In genomic region chr14:117681321-117681921, GRCm38 (mm10) we compare ENCODE assay signal across 11 mouse cellular contexts.
DNase-seq lines count a peak whose midpoint lies in the region; ATAC-seq and TF ChIP-seq lines count a peak whose summit lies in the region.
"Had no signal": no experiment of that assay in that cellular context is flagged by ENCODE, and none has a peak within 500 bp of the region (broad histone marks: within the 10 kb centered on the region; RNA-seq: fewer than 3 reads in every experiment).

No protein-coding gene starts in this region.

- WGBS in heart, embryonic 10.5 days: 49% methylated on average over 5 of the region's 5 CpGs
- 14% methylated on average over 5 of the region's 5 CpGs for WGBS in intestine, embryonic 15.5 days

- no peaks in the 10 kb centered on the region for H3K9me3 ChIP-seq in heart, embryonic 10.5 days
- H3K9me3 ChIP-seq in intestine, embryonic 15.5 days: no peaks in the 10 kb centered on the region
- H3K9me3 ChIP-seq: limb, embryonic 12.5 days had no signal

- no peak overlapping the region for H3K4me2 ChIP-seq in intestine, embryonic 15.5 days (replicated peaks)
- H3K4me2 ChIP-seq: limb, embryonic 12.5 days had no signal

- peaks cover 11% of the 10 kb centered on the region; the same call in 1 of the 2 replicates for H3K4me1 ChIP-seq in heart, embryonic 10.5 days
- H3K4me1 ChIP-seq in intestine, embryonic 15.5 days (replicated peaks): peaks cover 13% of the 10 kb centered on the region; the same call in 1 of the 2 replicates

- H3K27ac ChIP-seq in heart, embryonic 10.5 days: 0 out of 2 replicates have a peak overlapping the region, but pooled peaks have one; percentile 16
- H3K27ac ChIP-seq in intestine, embryonic 15.5 days: no peak overlapping the region
- H3K27ac ChIP-seq: limb, embryonic 12.5 days had no signal

- no peak overlapping the region for H3K4me3 ChIP-seq in heart, embryonic 10.5 days
- no peak overlapping the region for H3K4me3 ChIP-seq in C2C12 (ENCODE audit: insufficient read depth, poor library complexity, severe bottlenecking)
- no peak overlapping the region for H3K4me3 ChIP-seq in intestine, embryonic 15.5 days (replicated peaks)
- H3K4me3 ChIP-seq: limb, embryonic 12.5 days had no signal

- no peak overlapping the region for H3K9ac ChIP-seq in intestine, embryonic 15.5 days
- H3K9ac ChIP-seq: limb, embryonic 12.5 days had no signal

- no peak for DNase-seq in heart, embryonic 10.5 days (ENCODE audit: low spot score)
- no peak for DNase-seq in heart, postnatal 36 days
- DNase-seq in embryo, embryonic 9.5 days (ENCODE audit: extremely low spot score): peak; percentile 35
- no peak for DNase-seq in spleen, adult 18-20 months
- no peak for DNase-seq in gastrocnemius, postnatal 36 days
- DNase-seq: cerebellum, adult 8-10 months; right cerebral cortex, postnatal 4 days had no signal

- no peak overlapping the region for H3ac ChIP-seq in C2C12 (ENCODE audit: control insufficient read depth, insufficient read length, low read depth)

- H3K27me3 ChIP-seq in heart, embryonic 10.5 days (ENCODE audit: insufficient read depth, poor library complexity, severe bottlenecking): no peaks in the 10 kb centered on the region
- H3K27me3 ChIP-seq in C2C12 (ENCODE audit: control insufficient read depth, insufficient read depth, insufficient read length): no peaks in the 10 kb centered on the region
- no peaks in the 10 kb centered on the region for H3K27me3 ChIP-seq in intestine, embryonic 15.5 days (replicated peaks)
- H3K27me3 ChIP-seq: limb, embryonic 12.5 days had no signal

- H3K79me3 ChIP-seq in C2C12 (ENCODE audit: low read depth): no peaks in the 10 kb centered on the region

- no peaks in the 10 kb centered on the region for H3K36me3 ChIP-seq in heart, embryonic 10.5 days
- no peaks in the 10 kb centered on the region for H3K36me3 ChIP-seq in C2C12 (ENCODE audit: control insufficient read depth, insufficient read depth)
- H3K36me3 ChIP-seq in intestine, embryonic 15.5 days: no peaks in the 10 kb centered on the region
- H3K36me3 ChIP-seq: limb, embryonic 12.5 days had no signal

- H3K79me2 ChIP-seq in C2C12 (ENCODE audit: control insufficient read depth, insufficient read depth): no peaks in the 10 kb centered on the region

- no peak for TF ChIP-seq CTCF in C2C12 (IDR thresholded peaks at IDR 0.05; ENCODE audit: control insufficient read depth, insufficient read depth, insufficient read length)

- peak; percentile 70 for ATAC-seq in intestine, embryonic 15.5 days
- no peak; the same call in 1 of the 2 replicates for ATAC-seq in granulocyte monocyte progenitor cell, adult 5-6 weeks (replicated peaks; ENCODE audit: poor library complexity, severe bottlenecking)

- intact Hi-C loops in heart, postnatal 36 days (cut with DNase I): loop anchor here (5.0 kb wide), 2 partner anchors 201 to 256 kb away; no protein-coding TSS in a partner anchor
- intact Hi-C loops in gastrocnemius, postnatal 36 days (cut with DNase I): no loop called here

TF ChIP-seq in C2C12, 6 proteins besides CTCF, POLR2A, EP300 and RAD21:
- TF ChIP-seq USF1 (IDR thresholded peaks at IDR 0.05; ENCODE audit: low read depth): no peak
- no peak for TF ChIP-seq MAX (IDR thresholded peaks at IDR 0.05)
- TF ChIP-seq MYOG (IDR thresholded peaks at IDR 0.05; ENCODE audit: control insufficient read depth, extremely low read depth, insufficient read length): no peak
- peak; percentile 96 for TF ChIP-seq MYOD1 (IDR thresholded peaks at IDR 0.05; ENCODE audit: control insufficient read depth, insufficient read length, low read depth)
- no peak for TF ChIP-seq FOSL1 (IDR thresholded peaks at IDR 0.05; ENCODE audit: insufficient read depth, low read length, poor library complexity, severe bottlenecking)
